Mouse (Mus musculus) G1E (cell line): ENCODE results near the gene Sorcs2.

ENCODE experiments used
- CTCF ChIP-seq: IDR thresholded peaks from 2 replicates; pipeline ENCODE4 v1.5.1; 2012; ENCODE audit warnings: low read depth, low read length, inconsistent platforms, mixed read lengths
- GATA1 ChIP-seq: IDR thresholded peaks from 2 replicates; pipeline ENCODE4 v1.6.1; 2012; ENCODE audit warnings: borderline replicate concordance, low read length, inconsistent platforms, mixed read lengths
- POLR2AphosphoS5 ChIP-seq: IDR thresholded peaks from 2 replicates; pipeline ENCODE4 v1.6.1; 2012; ENCODE audit warnings: low read depth, low read length, inconsistent platforms; ENCODE audit not compliant: insufficient replicate concordance
- TAL1 ChIP-seq: conservative IDR thresholded peaks from 2 replicates; pipeline ENCODE4 v1.6.1; 2012; ENCODE audit warnings: low read depth, low read length, inconsistent platforms, mixed read lengths

GRCm38 (mm10) chr5:36086931-36087330, 311.0 kb downstream of the Sorcs2 start:
- no peak for TF ChIP-seq CTCF
- no peak for TF ChIP-seq POLR2AphosphoS5
- TF ChIP-seq GATA1 = no peak
- no peak for TF ChIP-seq TAL1
